In genomic region chr13:109665803-109666403, GRCm38 (mm10) we compare ENCODE assay signal across 11 mouse cellular contexts.
DNase-seq lines count a peak whose midpoint lies in the region; ATAC-seq and TF ChIP-seq lines count a peak whose summit lies in the region.
"Had no signal": no experiment of that assay in that cellular context is flagged by ENCODE, and none has a peak within 500 bp of the region (broad histone marks: within the 10 kb centered on the region; RNA-seq: fewer than 3 reads in every experiment).

No protein-coding gene starts in this region.

- H3K27me3 ChIP-seq in hindbrain, embryonic 11.5 days (ENCODE audit: control insufficient read depth, insufficient read depth, low read length) = no peaks in the 10 kb centered on the region
- H3K27me3 ChIP-seq in hindbrain, postnatal 0 days (ENCODE audit: insufficient read depth, low read length) = no peaks in the 10 kb centered on the region
- H3K27me3 ChIP-seq in C2C12 (ENCODE audit: control insufficient read depth, insufficient read depth, insufficient read length) = no peaks in the 10 kb centered on the region
- no peaks in the 10 kb centered on the region for H3K27me3 ChIP-seq in liver, embryonic 13.5 days

- H3K4me2 ChIP-seq in hindbrain, embryonic 11.5 days (replicated peaks; ENCODE audit: low read depth, low read length) = no peak overlapping the region
- no peak overlapping the region for H3K4me2 ChIP-seq in hindbrain, postnatal 0 days (ENCODE audit: low read depth, low read length)
- peak overlapping the region; percentile 60 for H3K4me2 ChIP-seq in liver, embryonic 13.5 days

- H3K4me1 ChIP-seq in hindbrain, embryonic 11.5 days (replicated peaks; ENCODE audit: control insufficient read depth, insufficient read depth, low read length) = no peaks in the 10 kb centered on the region
- H3K4me1 ChIP-seq in hindbrain, postnatal 0 days (ENCODE audit: insufficient read depth, low read length) = peaks cover 10% of the 10 kb centered on the region; the same call in 1 of the 2 replicates
- H3K4me1 ChIP-seq in liver, embryonic 13.5 days (replicated peaks) = peaks cover 68% of the 10 kb centered on the region

- TF ChIP-seq CTCF in hindbrain, postnatal 0 days (IDR thresholded peaks at IDR 0.05; ENCODE audit: low read depth) = no peak
- TF ChIP-seq CTCF in C2C12 (IDR thresholded peaks at IDR 0.05; ENCODE audit: control insufficient read depth, insufficient read depth, insufficient read length) = no peak

- H3ac ChIP-seq in C2C12 (ENCODE audit: control insufficient read depth, insufficient read length, low read depth) = no peak overlapping the region

- peak overlapping the region; percentile 40; the same call in 1 of the 2 replicates for H3K27ac ChIP-seq in hindbrain, embryonic 11.5 days (ENCODE audit: low read depth, low read length)
- H3K27ac ChIP-seq in hindbrain, postnatal 0 days = no peak overlapping the region
- peak overlapping the region; percentile 93 for H3K27ac ChIP-seq in liver, embryonic 13.5 days

- 86% methylated on average over 10 of the region's 10 CpGs for WGBS in hindbrain, embryonic 11.5 days
- WGBS in hindbrain, postnatal 0 days = 85% methylated on average over 10 of the region's 10 CpGs
- WGBS in liver, embryonic 13.5 days (ENCODE audit: insufficient replicate concordance) = 13% methylated on average over 10 of the region's 10 CpGs

- H3K9me3 ChIP-seq in hindbrain, embryonic 11.5 days (ENCODE audit: control insufficient read depth, low read length) = no peaks in the 10 kb centered on the region
- H3K9me3 ChIP-seq in hindbrain, postnatal 0 days (ENCODE audit: low read length) = no peaks in the 10 kb centered on the region
- no peaks in the 10 kb centered on the region for H3K9me3 ChIP-seq in liver, embryonic 13.5 days (replicated peaks)

- intact Hi-C loops in gastrocnemius, postnatal 36 days (cut with DNase I) = no loop called here

- no peaks in the 10 kb centered on the region for H3K79me2 ChIP-seq in C2C12 (ENCODE audit: control insufficient read depth, insufficient read depth)

- no peak for ATAC-seq in hindbrain, embryonic 11.5 days (ENCODE audit: low FRiP score)
- no peak for ATAC-seq in hindbrain, postnatal 0 days
- peak; percentile 98 for ATAC-seq in liver, embryonic 13.5 days (ENCODE audit: low read depth)

- no peak overlapping the region for H3K4me3 ChIP-seq in hindbrain, embryonic 11.5 days (ENCODE audit: low read depth, low read length)
- no peak overlapping the region for H3K4me3 ChIP-seq in hindbrain, postnatal 0 days (ENCODE audit: low read length)
- H3K4me3 ChIP-seq in C2C12 (ENCODE audit: insufficient read depth, poor library complexity, severe bottlenecking) = no peak overlapping the region
- H3K4me3 ChIP-seq in liver, embryonic 13.5 days (replicated peaks) = peak overlapping the region; percentile 19; the same call in 1 of the 2 replicates

- no peaks in the 10 kb centered on the region for H3K79me3 ChIP-seq in C2C12 (ENCODE audit: low read depth)

- no peak overlapping the region for H3K9ac ChIP-seq in hindbrain, embryonic 11.5 days (ENCODE audit: low read depth, low read length)
- H3K9ac ChIP-seq in hindbrain, postnatal 0 days (replicated peaks; ENCODE audit: low read length) = no peak overlapping the region
- H3K9ac ChIP-seq in liver, embryonic 13.5 days = peak overlapping the region; percentile 59

- DNase-seq in hindbrain, embryonic 11.5 days (ENCODE audit: low spot score) = no peak
- no peak for DNase-seq in hindbrain, postnatal 0 days (ENCODE audit: low spot score)
- peak; percentile 75 for DNase-seq in c-Kit-positive CD71-positive TER-119-positive erythroid progenitor cells, embryonic 14.5 days (ENCODE audit: low spot score)
- DNase-seq in liver, embryonic 13.5 days = peak; percentile 65
- DNase-seq in ovary, postnatal 10 days (ENCODE audit: low spot score) = no peak
- DNase-seq in yolk sac, embryonic 10.5 days (ENCODE audit: low spot score) = no peak
- DNase-seq in gastrocnemius, postnatal 36 days = no peak
- DNase-seq: adrenal gland, postnatal 10 days; right cerebral cortex, postnatal 25 days; thymus, postnatal 36 days had no signal

- H3K36me3 ChIP-seq in hindbrain, embryonic 11.5 days (ENCODE audit: control insufficient read depth, insufficient read depth, low read length) = no peaks in the 10 kb centered on the region
- no peaks in the 10 kb centered on the region for H3K36me3 ChIP-seq in hindbrain, postnatal 0 days (ENCODE audit: insufficient read depth, low read length)
- H3K36me3 ChIP-seq in C2C12 (ENCODE audit: control insufficient read depth, insufficient read depth) = no peaks in the 10 kb centered on the region
- H3K36me3 ChIP-seq in liver, embryonic 13.5 days = no peaks in the 10 kb centered on the region

TF ChIP-seq in C2C12, 6 proteins besides CTCF, POLR2A, EP300 and RAD21:
- TF ChIP-seq USF1 (IDR thresholded peaks at IDR 0.05; ENCODE audit: low read depth) = no peak
- peak; percentile 27 for TF ChIP-seq MYOD1 (IDR thresholded peaks at IDR 0.05; ENCODE audit: control insufficient read depth, insufficient read length, low read depth)
TF ChIP-seq in C2C12: peak in this region for 1.

Comparison
In these comparisons a context has a peak if more than half of its experiments do, and no peak if none do; other contexts are left out.
1. DNase-seq: peak in c-Kit-positive CD71-positive TER-119-positive erythroid progenitor cells, embryonic 14.5 days (single experiment) and liver, embryonic 13.5 days (single experiment); none in hindbrain, embryonic 11.5 days (single experiment), hindbrain, postnatal 0 days (single experiment), ovary, postnatal 10 days (single experiment), yolk sac, embryonic 10.5 days (single experiment) and gastrocnemius, postnatal 36 days (0 of 2).